ENCODE assay signal across 13 mouse cellular contexts in the genomic region with DNA sequence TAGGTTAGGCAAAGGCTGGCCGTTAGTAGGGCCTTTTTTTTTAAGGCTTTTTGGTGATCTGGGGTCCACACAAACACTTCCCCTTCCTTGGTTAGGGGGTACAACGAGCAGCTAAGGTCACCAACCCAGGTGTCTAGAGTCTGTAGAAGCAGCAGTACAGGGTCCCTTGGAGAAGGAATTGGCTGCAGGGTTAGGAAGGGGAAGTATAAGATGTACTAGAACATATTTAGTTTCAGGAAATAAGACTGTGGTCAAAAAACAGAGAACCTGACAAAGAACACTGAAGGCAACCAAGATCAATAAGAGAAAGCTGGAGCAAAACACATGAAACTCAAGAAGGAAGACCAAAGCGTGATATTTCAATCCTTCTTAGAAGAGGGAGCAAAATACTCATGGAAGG. TPM values are rescaled to one million over a fixed set of nuclear protein-coding genes. Genes with fewer than 3 reads are reported as not detected.
"Had no signal": no experiment of that assay in that cellular context is flagged by ENCODE, and none has a peak within 500 bp of the region (broad histone marks: within the 10 kb centered on the region; RNA-seq: fewer than 3 reads in every experiment).

No protein-coding gene starts in this region.

- H3K36me3 ChIP-seq: lung, embryonic 15.5 days; midbrain, embryonic 13.5 days; midbrain, embryonic 15.5 days; neural tube, embryonic 12.5 days; stomach, embryonic 15.5 days had no signal

- H3K27ac ChIP-seq: lung, embryonic 15.5 days; macrophage; midbrain, embryonic 13.5 days; midbrain, embryonic 15.5 days; neural tube, embryonic 12.5 days; stomach, embryonic 15.5 days; stomach, postnatal 0 days had no signal

- H3K4me1 ChIP-seq: lung, embryonic 15.5 days; midbrain, embryonic 13.5 days; midbrain, embryonic 15.5 days; neural tube, embryonic 12.5 days; stomach, embryonic 15.5 days had no signal

- H3K27me3 ChIP-seq: lung, embryonic 15.5 days; midbrain, embryonic 13.5 days; midbrain, embryonic 15.5 days; neural tube, embryonic 12.5 days; stomach, embryonic 15.5 days had no signal

- ATAC-seq: liver, postnatal 0 days; lung, postnatal 0 days; midbrain, embryonic 13.5 days; midbrain, embryonic 15.5 days had no signal

- H3K9ac ChIP-seq: liver, postnatal 0 days; lung, embryonic 15.5 days; midbrain, embryonic 13.5 days; midbrain, embryonic 15.5 days; neural tube, embryonic 12.5 days; stomach, embryonic 15.5 days had no signal

- H3K4me2 ChIP-seq: lung, embryonic 15.5 days; midbrain, embryonic 11.5 days; midbrain, embryonic 13.5 days; midbrain, embryonic 15.5 days; neural tube, embryonic 12.5 days; stomach, embryonic 15.5 days had no signal

- H3K4me3 ChIP-seq: lung, embryonic 15.5 days; megakaryocyte, embryonic 14.5 days; midbrain, embryonic 13.5 days; midbrain, embryonic 15.5 days; neural tube, embryonic 12.5 days; stomach, embryonic 15.5 days had no signal

- H3K9me3 ChIP-seq: lung, embryonic 15.5 days; midbrain, embryonic 13.5 days; midbrain, embryonic 15.5 days; neural tube, embryonic 12.5 days; stomach, embryonic 15.5 days had no signal

RNA-seq across cellular contexts. Expression of a gene that starts 21.6 kb away (rescaled TPM):
- total RNA-seq: monocyte, adult 5-6 weeks had no signal
- polyA plus RNA-seq: macrophage had no signal

RNA-seq across cellular contexts. Expression of a gene that starts 30.1 kb away (rescaled TPM):
- polyA plus RNA-seq: midbrain, embryonic 13.5 days; midbrain, postnatal 0 days had no signal
